Mouse (Mus musculus): ENCODE data around the gene Tnrc6c.

The Tnrc6c gene

GRCm38 (mm10) chr11:117653491-117654351 lies at the start of gene Tnrc6c:
Gene Tnrc6c, plus strand, starts transcription at chr11:117654289.
- peak; percentile 73 to 85 for DNase-seq (ENCODE audit: low spot score in 2 of 2)

- DNase-seq (ENCODE audit: low spot score in 2 of 2) = no peak
Measured at GRCm38 (mm10) chr11:117606137-117606536, 48.0 kb upstream of the Tnrc6c start.

- no peak for DNase-seq (ENCODE audit: low spot score in 2 of 2)
Measured at GRCm38 (mm10) chr11:117606605-117607203, 47.4 kb upstream of the Tnrc6c start.

GRCm38 (mm10) chr11:117608141-117608789 lies 45.8 kb upstream of the Tnrc6c start:
- no peak for DNase-seq (ENCODE audit: low spot score in 2 of 2)

DNA sequence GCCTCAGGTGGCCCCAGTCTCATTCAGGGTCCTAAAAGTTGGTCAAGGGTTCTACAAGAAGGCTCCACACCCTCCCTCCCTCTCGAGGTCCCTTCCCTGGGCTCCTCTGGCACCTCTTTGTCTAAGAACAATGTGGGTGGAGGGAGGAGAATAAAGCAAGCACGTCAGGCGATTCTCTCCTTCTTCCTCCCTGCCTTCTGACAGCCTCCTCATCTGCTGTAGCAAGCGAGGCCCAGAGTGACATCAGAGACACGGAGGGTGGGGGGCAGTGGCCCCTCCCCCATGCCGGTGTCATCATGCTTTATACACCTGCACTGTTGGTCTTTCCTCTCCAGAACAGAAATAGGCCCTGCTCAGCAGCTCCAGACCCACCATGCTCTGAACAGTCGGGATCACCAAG lies 45.1 kb upstream of the Tnrc6c start:
- no peak for DNase-seq (ENCODE audit: low spot score in 2 of 2)

GRCm38 (mm10) chr11:117610589-117610988 lies 43.5 kb upstream of the Tnrc6c start:
- no peak for DNase-seq (ENCODE audit: low spot score in 2 of 2)

DNA sequence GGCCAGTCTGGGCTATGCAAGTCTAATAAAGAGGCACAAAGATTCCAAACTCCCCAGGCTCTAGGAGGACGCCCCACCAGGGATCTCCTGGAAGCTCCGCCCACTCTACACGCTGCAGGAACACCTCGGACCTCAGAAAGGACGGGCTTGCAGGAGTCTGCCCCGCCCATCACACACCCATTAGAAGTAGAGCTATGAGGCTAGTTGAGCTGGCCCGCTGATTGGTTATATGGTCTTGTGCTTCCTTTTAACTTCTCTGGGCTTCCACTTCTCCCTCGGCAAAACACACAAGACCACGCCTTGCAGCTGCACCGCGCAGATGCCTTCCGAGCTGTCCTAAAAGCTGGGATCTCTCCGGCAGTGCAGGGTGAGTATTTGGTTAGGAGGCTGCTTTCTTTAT lies 43.0 kb upstream of the Tnrc6c start:
- peak in 1 of 2 experiments; percentile 60 for DNase-seq (ENCODE audit: low spot score in 2 of 2)

GRCm38 (mm10) chr11:117611860-117612259 lies 42.2 kb upstream of the Tnrc6c start:
- no peak for DNase-seq (ENCODE audit: low spot score in 2 of 2)

GRCm38 (mm10) chr11:117612885-117613284 lies 41.2 kb upstream of the Tnrc6c start:
- no peak for DNase-seq (ENCODE audit: low spot score in 2 of 2)

DNA sequence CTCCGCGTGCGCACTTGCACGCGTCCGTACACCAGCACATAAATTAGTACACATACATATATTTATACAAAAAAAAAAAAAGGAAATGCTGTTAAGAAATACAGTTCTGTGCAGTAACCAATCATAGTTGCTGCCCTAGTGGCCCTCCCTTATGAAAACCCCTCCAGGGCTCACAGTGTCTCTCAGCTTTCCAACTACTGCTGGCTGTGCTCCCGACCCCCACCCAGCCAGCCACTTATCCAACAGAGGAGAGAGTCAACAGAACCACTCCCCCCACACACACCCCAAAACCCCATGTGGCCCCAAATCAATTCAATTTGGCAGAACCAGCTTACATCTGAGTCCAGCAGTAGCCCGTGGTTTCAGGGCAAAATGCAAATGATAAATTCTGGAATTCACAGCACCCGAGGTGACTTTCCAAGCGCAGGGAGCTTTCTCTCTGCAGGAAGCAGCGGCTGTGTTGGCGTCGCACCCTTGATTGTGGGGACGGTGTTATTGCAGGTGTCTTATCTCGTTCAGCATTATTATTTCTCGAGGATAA lies 36.7 kb upstream of the Tnrc6c start:
- DNase-seq (ENCODE audit: low spot score in 2 of 2) = no peak

- no peak for DNase-seq (ENCODE audit: low spot score in 2 of 2)
Measured at GRCm38 (mm10) chr11:117618214-117618613, 35.9 kb upstream of the Tnrc6c start.

DNA sequence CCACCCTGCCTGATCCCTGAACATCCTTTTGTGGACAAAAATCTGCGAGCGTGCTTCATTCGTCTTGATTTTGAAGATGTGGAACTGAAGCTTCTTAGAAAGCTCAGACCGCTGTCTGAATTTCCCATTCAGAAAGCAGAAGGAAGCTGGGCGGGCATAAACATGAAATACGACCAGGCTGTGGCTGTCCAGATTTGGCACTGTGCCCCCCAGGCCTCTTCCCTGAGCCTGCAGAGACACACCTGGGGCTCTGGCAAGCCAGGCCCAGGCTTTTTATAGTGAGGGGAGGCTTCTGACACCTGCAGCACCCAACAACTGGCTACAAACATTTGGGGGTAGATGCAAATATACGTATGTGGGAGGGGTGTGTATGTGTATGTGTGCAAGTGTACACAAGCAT lies 35.3 kb upstream of the Tnrc6c start:
- DNase-seq (ENCODE audit: low spot score in 2 of 2) = no peak

- no peak for DNase-seq (ENCODE audit: low spot score in 2 of 2)
Measured at GRCm38 (mm10) chr11:117619581-117619980, 34.5 kb upstream of the Tnrc6c start.

DNA sequence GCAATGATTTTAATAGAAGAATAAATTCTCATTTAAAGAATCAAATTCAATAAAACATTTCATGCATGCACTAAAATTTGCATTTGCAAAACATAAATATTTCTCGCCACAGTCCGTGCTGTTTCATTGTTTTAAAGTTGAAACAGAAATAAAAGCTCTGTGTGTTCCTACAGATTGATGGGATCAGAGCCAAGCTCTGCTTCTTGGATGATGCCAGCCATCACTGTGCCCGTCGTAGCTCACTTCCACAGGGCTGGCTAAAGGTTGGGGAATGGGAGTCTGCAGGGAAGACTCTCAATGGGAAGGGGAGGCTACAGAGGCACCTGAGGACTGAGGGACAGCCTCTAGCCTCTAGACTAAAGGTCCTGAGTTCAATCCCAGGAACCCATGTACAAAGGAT lies 28.9 kb upstream of the Tnrc6c start:
- DNase-seq (ENCODE audit: low spot score in 2 of 2) = no peak

GRCm38 (mm10) chr11:117626557-117626956 lies 27.5 kb upstream of the Tnrc6c start:
- DNase-seq (ENCODE audit: low spot score in 2 of 2) = no peak

GRCm38 (mm10) chr11:117627060-117627562 lies 27.0 kb upstream of the Tnrc6c start:
- peak in 1 of 2 experiments; percentile 44 for DNase-seq (ENCODE audit: low spot score in 2 of 2)

- peak in 1 of 2 experiments; percentile 32 for DNase-seq (ENCODE audit: low spot score in 2 of 2)
Measured at GRCm38 (mm10) chr11:117627746-117628311, 26.3 kb upstream of the Tnrc6c start.

DNA sequence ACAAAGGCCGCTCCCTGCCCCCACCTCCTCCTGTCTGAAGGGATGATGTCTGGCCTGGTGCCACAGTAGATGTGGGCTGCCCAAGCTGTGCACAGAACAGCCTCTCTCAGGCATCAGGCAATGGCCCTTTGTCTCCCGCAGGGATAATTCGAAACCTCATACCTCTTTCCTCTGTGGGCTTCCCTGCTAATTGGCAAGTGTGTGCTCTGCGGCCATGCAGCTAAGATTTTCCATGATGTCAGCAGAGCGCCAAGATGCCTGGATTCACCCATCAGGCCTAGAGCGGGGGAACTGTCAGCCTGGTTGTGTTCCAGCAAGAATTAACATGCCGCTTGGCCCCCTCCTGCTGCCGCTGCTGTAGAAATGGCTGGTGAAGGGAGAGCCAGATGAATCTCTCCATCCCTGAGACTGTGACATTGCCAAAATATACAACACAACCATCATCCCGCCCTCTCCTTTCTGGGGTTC lies 25.7 kb upstream of the Tnrc6c start:
- peak; percentile 66 to 77 for DNase-seq (ENCODE audit: low spot score in 2 of 2)

DNA sequence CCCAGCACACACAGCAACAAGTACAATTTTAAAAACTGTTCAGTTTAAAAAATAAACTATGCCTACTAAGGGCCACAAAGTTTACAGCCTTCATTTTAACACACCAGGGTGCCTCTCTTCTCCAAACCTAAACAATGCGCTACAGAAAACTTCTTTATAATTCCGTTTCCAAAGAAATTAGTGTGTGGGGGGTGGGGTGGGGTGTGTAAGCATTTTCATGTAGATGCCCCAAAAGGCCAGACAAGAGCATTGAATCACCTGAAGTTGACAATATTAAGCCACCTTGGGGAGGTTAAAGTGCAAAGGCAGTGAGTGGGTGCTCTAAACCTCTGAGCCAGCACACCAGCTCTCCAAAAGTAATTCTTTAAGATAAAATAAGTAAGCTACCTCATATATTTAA lies 24.2 kb upstream of the Tnrc6c start:
- no peak for DNase-seq (ENCODE audit: low spot score in 2 of 2)

DNA sequence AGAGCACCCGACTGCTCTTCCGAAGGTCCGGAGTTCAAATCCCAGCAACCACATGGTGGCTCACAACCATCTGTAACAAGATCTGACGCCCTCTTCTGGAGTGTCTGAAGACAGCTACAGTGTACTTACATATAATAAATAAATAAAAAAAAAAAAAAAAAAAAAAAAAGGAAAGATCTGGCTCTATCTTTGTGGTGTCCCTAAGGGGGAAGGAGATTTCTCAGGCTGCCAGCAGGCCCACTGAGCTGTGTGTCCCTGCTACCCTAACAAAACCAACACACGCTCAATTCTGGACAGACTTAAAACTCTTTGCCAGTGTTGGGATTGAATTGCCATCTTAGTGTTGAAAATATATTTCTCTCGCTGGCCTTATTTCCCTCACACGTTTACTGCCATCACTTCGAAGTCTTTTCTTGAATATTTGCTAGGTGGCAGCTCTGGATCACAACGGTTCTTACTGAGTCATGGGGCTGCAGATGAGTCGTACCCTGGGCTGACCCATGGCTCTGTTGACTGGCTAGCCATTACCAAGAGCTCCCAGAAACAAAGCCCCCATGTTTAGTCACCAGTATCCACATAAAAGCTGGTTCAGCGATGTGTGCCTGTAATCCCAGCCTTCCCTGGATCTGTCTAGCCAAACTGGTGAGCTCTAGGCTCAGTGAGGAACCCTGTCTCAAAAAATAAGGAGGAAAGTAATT lies 23.1 kb upstream of the Tnrc6c start:
- DNase-seq (ENCODE audit: low spot score in 2 of 2) = no peak

- no peak for DNase-seq (ENCODE audit: low spot score in 2 of 2)
Measured at GRCm38 (mm10) chr11:117633310-117633709, 20.8 kb upstream of the Tnrc6c start.
